Mouse (Mus musculus): ENCODE measurements around the gene Cmas. TPM values are rescaled to one million over a fixed set of nuclear protein-coding genes. Genes with fewer than 3 reads are reported as not detected.
A peak's percentile ranks its signal among the peaks of the same experiment; 100 is the strongest.

The Cmas gene
- polyA plus RNA-seq, 1 experiment from 2014 or later, result 71.1 TPM

DNA sequence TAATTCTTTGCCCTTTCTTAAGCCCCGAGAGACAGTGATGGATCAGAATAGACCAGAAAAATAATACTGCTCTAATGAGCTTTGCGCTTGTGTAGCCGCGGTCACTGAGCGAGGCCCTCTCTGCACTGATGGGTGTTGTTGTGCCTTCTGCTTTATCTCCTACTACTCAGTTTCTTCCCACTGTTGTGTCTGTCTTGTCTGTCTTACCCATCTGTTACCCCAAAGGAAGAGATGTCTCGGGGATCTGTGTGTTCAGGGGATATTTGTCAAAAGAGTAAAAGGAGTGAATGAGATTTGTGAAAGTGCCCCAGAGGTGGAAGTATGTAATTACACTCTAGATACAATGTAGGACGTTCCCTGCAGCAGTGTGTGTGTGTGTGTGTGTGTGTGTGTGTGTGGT lies 38.3 kb upstream of the Cmas start:
- Histone ChIP-seq H3K4me3 (ENCODE audit: low read depth, low read length) (no peak overlapping the region), H3K36me3 (ENCODE audit: insufficient read depth) (no peaks in the 10 kb centered on the region), H3K27me3 (ENCODE audit: insufficient read depth, low read length) (no peaks in the 10 kb centered on the region), H3K4me1 (ENCODE audit: insufficient read depth) (no peaks in the 10 kb centered on the region), H3K4me2 (no peak overlapping the region), H3K27ac (ENCODE audit: low read depth) (no peak overlapping the region), H3K9me3 (ENCODE audit: low read depth, low read length) (no peaks in the 10 kb centered on the region), H3K9ac (no peak overlapping the region)
- peak; percentile 57 for TF ChIP-seq CTCF (IDR thresholded peaks at IDR 0.05; ENCODE audit: low read depth)
- WGBS, result 44% methylated on average over 7 of the region's 7 CpGs
- DNase-seq (peak; percentile 26), ATAC-seq (ENCODE audit: insufficient read depth) (peak; percentile 22; the same call in 1 of the 2 replicates)

GRCm38 (mm10) chr6:142720641-142721040 lies 35.8 kb upstream of the Cmas start:
- TF ChIP-seq CTCF (IDR thresholded peaks at IDR 0.05; ENCODE audit: low read depth), result peak; percentile 17
- DNase-seq, result no peak
- no peak overlapping the region for H3K4me3 ChIP-seq (ENCODE audit: low read depth, low read length)
- no peak for ATAC-seq (ENCODE audit: insufficient read depth)
- H3K36me3 ChIP-seq (ENCODE audit: insufficient read depth), result no peaks in the 10 kb centered on the region
- H3K9me3 ChIP-seq (ENCODE audit: low read depth, low read length), result no peaks in the 10 kb centered on the region
- no peaks in the 10 kb centered on the region for H3K4me1 ChIP-seq (ENCODE audit: insufficient read depth)
- 65% methylated on average over 6 of the region's 6 CpGs for WGBS
- H3K27me3 ChIP-seq (ENCODE audit: insufficient read depth, low read length), result no peaks in the 10 kb centered on the region
- no peak overlapping the region for H3K4me2 ChIP-seq
- no peak overlapping the region for H3K9ac ChIP-seq
- H3K27ac ChIP-seq (ENCODE audit: low read depth), result no peak overlapping the region

DNA sequence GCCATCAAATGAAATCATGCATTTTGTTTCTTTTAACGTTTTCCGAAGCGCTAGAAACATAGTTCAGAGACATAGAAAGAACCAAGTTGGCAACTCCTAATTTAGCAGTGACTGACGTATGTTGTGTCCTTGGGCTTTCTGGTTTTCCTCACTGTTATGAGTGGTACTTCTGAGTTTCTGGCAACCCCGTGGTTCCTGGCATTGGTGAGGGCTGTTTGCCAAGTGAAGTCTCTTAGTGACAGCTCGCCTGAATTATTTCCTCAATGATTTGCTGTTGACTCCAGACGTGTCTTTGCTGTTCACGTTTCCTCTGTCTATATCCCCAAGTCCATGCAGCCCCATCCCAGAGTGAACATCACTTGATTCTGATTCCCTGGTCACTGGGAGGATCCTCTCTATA lies 34.8 kb upstream of the Cmas start:
- 71% methylated on average over 8 of the region's 8 CpGs for WGBS
- no peak overlapping the region for H3K27ac ChIP-seq (ENCODE audit: low read depth)
- no peaks in the 10 kb centered on the region for H3K9me3 ChIP-seq (ENCODE audit: low read depth, low read length)
- no peaks in the 10 kb centered on the region for H3K36me3 ChIP-seq (ENCODE audit: insufficient read depth)
- H3K4me2 ChIP-seq, result no peak overlapping the region
- no peak for TF ChIP-seq CTCF (IDR thresholded peaks at IDR 0.05; ENCODE audit: low read depth)
- ATAC-seq (ENCODE audit: insufficient read depth) (no peak), DNase-seq (no peak)
- H3K27me3 ChIP-seq (ENCODE audit: insufficient read depth, low read length), result no peaks in the 10 kb centered on the region
- no peaks in the 10 kb centered on the region for H3K4me1 ChIP-seq (ENCODE audit: insufficient read depth)
- H3K9ac ChIP-seq, result no peak overlapping the region
- no peak overlapping the region for H3K4me3 ChIP-seq (ENCODE audit: low read depth, low read length)

DNA sequence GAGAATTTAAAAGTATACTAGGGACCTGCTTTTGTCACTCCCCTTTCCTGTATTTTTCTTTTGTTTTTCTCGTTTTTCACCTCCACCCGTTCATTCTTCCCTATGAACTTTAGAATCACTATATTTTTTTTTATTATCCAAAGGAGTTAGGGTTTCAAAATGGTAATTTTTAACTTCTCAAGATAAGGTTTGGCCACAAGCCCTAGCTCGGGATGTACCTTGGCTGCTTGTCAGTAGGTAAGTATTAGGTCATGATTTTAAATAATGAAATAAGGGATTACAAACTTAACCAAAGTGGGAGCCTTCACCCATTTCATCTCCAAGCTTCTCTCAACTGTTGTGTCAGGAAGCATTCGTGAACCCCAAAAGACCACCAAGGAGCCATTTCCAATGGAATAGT lies 30.5 kb upstream of the Cmas start:
- H3K9ac ChIP-seq, result no peak overlapping the region
- 77% methylated on average over 4 of the region's 4 CpGs for WGBS
- ATAC-seq (ENCODE audit: insufficient read depth) (no peak), DNase-seq (no peak)
- no peaks in the 10 kb centered on the region for H3K9me3 ChIP-seq (ENCODE audit: low read depth, low read length)
- no peak overlapping the region for H3K27ac ChIP-seq (ENCODE audit: low read depth)
- TF ChIP-seq CTCF (IDR thresholded peaks at IDR 0.05; ENCODE audit: low read depth), result no peak
- H3K4me2 ChIP-seq, result no peak overlapping the region
- no peak overlapping the region for H3K4me3 ChIP-seq (ENCODE audit: low read depth, low read length)
- no peaks in the 10 kb centered on the region for H3K4me1 ChIP-seq (ENCODE audit: insufficient read depth)
- H3K36me3 ChIP-seq (ENCODE audit: insufficient read depth), result no peaks in the 10 kb centered on the region
- no peaks in the 10 kb centered on the region for H3K27me3 ChIP-seq (ENCODE audit: insufficient read depth, low read length)

- Histone ChIP-seq H3K9ac (no peak overlapping the region), H3K4me3 (ENCODE audit: low read depth, low read length) (no peak overlapping the region), H3K27ac (ENCODE audit: low read depth) (no peak overlapping the region), H3K4me1 (ENCODE audit: insufficient read depth) (no peaks in the 10 kb centered on the region), H3K9me3 (ENCODE audit: low read depth, low read length) (no peaks in the 10 kb centered on the region), H3K27me3 (ENCODE audit: insufficient read depth, low read length) (no peaks in the 10 kb centered on the region), H3K4me2 (no peak overlapping the region), H3K36me3 (ENCODE audit: insufficient read depth) (no peaks in the 10 kb centered on the region)
- peak; percentile 45 for DNase-seq
- WGBS, result 44% methylated on average over 14 of the region's 14 CpGs
- peak; percentile 39 for ATAC-seq (ENCODE audit: insufficient read depth)
- TF ChIP-seq CTCF (IDR thresholded peaks at IDR 0.05; ENCODE audit: low read depth), result no peak
Measured at GRCm38 (mm10) chr6:142732567-142733290, 23.8 kb upstream of the Cmas start.

GRCm38 (mm10) chr6:142735302-142736005 lies 21.0 kb upstream of the Cmas start:
- Histone ChIP-seq H3K4me1 (ENCODE audit: insufficient read depth) (no peaks in the 10 kb centered on the region), H3K9ac (no peak overlapping the region), H3K4me3 (ENCODE audit: low read depth, low read length) (no peak overlapping the region), H3K36me3 (ENCODE audit: insufficient read depth) (no peaks in the 10 kb centered on the region), H3K9me3 (ENCODE audit: low read depth, low read length) (no peaks in the 10 kb centered on the region), H3K27me3 (ENCODE audit: insufficient read depth, low read length) (no peaks in the 10 kb centered on the region), H3K27ac (ENCODE audit: low read depth) (no peak overlapping the region), H3K4me2 (no peak overlapping the region)
- peak; percentile 82 for TF ChIP-seq CTCF (IDR thresholded peaks at IDR 0.05; ENCODE audit: low read depth)
- WGBS, result 43% methylated on average over 8 of the region's 8 CpGs
- peak; percentile 56 for ATAC-seq (ENCODE audit: insufficient read depth)
- peak; percentile 86 for DNase-seq

DNA sequence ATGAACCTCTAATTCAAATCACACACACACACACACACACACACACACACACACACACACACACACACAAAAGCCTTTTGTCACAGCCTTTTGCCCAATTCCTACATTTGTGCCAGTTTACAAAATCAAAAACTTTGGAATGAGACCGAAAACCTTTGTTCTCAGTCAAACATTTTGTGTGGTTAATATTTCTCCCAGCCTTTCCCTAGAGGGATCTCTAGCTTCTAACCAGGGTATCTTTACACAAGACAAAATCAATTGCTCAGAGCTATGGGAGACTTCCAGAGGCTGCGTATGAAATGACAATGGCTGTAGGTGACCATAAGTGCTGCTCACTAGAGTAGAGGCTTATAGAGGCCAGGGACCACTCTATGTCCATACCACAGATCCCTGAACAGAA lies 18.3 kb upstream of the Cmas start:
- H3K9me3 ChIP-seq (ENCODE audit: low read depth, low read length), result no peaks in the 10 kb centered on the region
- H3K36me3 ChIP-seq (ENCODE audit: insufficient read depth), result no peaks in the 10 kb centered on the region
- H3K27me3 ChIP-seq (ENCODE audit: insufficient read depth, low read length), result no peaks in the 10 kb centered on the region
- TF ChIP-seq CTCF (IDR thresholded peaks at IDR 0.05; ENCODE audit: low read depth), result no peak
- no peak for ATAC-seq (ENCODE audit: insufficient read depth)
- no peak overlapping the region for H3K27ac ChIP-seq (ENCODE audit: low read depth)
- H3K4me1 ChIP-seq (ENCODE audit: insufficient read depth), result no peaks in the 10 kb centered on the region
- H3K9ac ChIP-seq, result no peak overlapping the region
- no peak overlapping the region for H3K4me2 ChIP-seq
- WGBS, result 79% methylated on average over 2 of the region's 2 CpGs
- DNase-seq, result no peak
- no peak overlapping the region for H3K4me3 ChIP-seq (ENCODE audit: low read depth, low read length)

Data from lung, embryonic 14.5 days (tissue).